Mouse (Mus musculus) cortical plate, adult 2 months (tissue): ENCODE data around the gene Gm10644.

Experiments
- CTCF ChIP-seq: fragments of 200-500 bp; IDR thresholded peaks from 2 replicates; pipeline ENCODE4 v1.5.1; 2011; ENCODE audit warnings: mild to moderate bottlenecking, control low read depth, low read length; ENCODE audit not compliant: insufficient read depth; ENCODE audit errors: extremely low read depth
- POLR2A ChIP-seq: fragments of 200-500 bp; IDR thresholded peaks from 2 replicates; pipeline ENCODE4 v1.6.1; 2011; ENCODE audit warnings: mild to moderate bottlenecking, low read length, control low read depth; ENCODE audit not compliant: insufficient read depth; ENCODE audit errors: extremely low read depth

GRCm38 (mm10) chr8:83976779-83977350 is 21.9 kb upstream of the Gm10644 start:
- no peak for TF ChIP-seq POLR2A
- TF ChIP-seq CTCF: peak; percentile 11; the same call in 1 of the 2 replicates
